Mouse (Mus musculus): Measurements from ENCODE around the gene Epc2. TPM values are rescaled to one million over a fixed set of nuclear protein-coding genes. Genes with fewer than 3 reads are reported as not detected.
A peak's percentile ranks its signal among the peaks of the same experiment; 100 is the strongest.

Gene Epc2
- polyA plus RNA-seq, 1 experiment from 2014 or later = 11.9 TPM

DNA sequence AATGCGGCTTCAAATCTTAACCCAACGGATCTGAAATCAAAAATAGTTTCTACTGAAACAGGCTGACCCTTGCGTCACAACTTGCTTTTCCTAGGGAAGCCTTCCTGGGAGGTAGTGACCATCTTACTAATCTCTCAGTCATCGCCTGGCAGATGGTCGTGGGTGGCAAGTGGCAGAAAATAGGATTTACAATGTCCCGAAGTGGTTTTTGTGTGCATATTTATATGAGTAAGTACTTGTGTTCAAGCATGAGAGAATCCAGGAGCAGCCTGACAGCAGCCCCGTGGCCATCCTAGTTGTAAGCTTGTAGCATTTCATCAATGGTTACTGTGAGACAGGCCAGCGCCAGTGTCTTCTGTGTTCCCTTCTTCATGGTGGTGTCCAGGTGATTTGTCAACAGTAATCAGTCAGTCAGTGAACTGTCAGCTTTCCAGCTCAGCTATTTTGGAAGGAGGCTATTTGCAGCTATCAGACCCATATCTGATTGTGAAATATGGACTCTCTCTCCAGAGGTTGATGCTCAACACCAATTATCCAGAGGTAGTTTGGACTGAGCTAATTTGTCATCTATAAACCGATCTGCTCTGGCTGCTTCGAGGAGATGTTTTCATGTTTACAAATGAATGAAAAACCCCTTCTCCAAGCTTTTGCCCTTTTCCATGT, 111.5 kb downstream of the Epc2 start:
- H3K4me2 ChIP-seq (ENCODE audit: low read depth, severe bottlenecking) = no peak overlapping the region
- 90% methylated on average over 10 of the region's 10 CpGs for WGBS
- ATAC-seq (ENCODE audit: insufficient number of reproducible peaks, low FRiP score, low TSS enrichment, low read depth) = no peak

DNA sequence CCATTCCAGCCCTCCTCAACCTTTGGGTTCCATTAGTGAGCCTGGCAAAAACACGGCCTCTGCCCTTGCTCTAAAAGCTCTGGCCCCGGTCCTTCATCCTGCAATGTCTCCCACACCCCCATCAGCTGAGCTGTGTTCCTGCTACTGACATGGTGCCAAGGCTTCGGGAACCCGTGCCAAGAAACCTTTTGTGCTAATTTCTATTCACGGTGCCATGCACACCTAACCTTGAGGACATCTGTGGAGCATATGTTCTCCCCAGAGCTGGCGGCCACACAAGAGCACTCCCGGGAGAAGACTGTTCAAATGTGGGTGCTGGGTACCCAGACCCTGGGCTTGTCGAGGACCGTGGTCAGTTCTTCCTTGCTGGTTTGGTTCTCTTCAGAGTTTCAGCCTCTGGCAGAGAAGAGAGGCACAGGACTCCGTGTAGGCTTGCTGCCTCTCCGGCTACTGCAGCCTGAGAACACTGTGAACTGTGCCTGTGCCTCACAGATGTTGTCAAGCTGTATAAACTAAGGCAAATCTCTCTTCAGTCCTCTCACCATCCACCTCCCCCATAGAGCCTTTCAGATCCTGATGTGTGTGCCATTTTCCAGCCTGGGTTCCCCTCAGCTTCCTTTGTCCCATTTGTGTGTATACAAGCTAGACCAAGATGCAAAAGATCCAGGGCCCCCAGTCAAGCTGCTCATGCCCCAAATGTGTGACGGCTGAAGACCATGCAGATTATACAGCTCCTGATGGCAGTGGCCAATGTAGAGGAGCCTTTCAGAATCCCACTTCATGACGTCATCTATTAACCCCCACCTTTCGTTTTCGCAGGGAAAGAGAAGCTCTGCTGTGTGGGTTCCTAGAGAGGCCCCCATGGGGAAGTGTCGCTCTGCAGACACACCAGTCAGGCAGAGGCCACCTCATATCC, 118.8 kb downstream of the Epc2 start:
- DNase-seq (ENCODE audit: low spot score) = peak; percentile 28
- peaks cover 29% of the 10 kb centered on the region for H3K4me1 ChIP-seq (ENCODE audit: control insufficient read depth, insufficient read depth, low read length)
- H3K9me3 ChIP-seq (ENCODE audit: control insufficient read depth, low read length) = no peaks in the 10 kb centered on the region
- H3K36me3 ChIP-seq (ENCODE audit: control insufficient read depth, insufficient read depth, low read length) = no peaks in the 10 kb centered on the region
- H3K4me3 ChIP-seq (ENCODE audit: low read depth, low read length) = no peak overlapping the region
- 60% methylated on average over 16 of the region's 16 CpGs for WGBS
- no peaks in the 10 kb centered on the region for H3K27me3 ChIP-seq (ENCODE audit: control insufficient read depth, insufficient read depth, low read length)
- ATAC-seq (ENCODE audit: insufficient number of reproducible peaks, low FRiP score, low TSS enrichment, low read depth) = peak; percentile 14; the same call in 1 of the 2 replicates
- no peak overlapping the region for H3K4me2 ChIP-seq (ENCODE audit: low read depth, severe bottlenecking)
- H3K27ac ChIP-seq (replicated peaks; ENCODE audit: low read depth, low read length) = no peak overlapping the region
- H3K9ac ChIP-seq (ENCODE audit: low read length) = no peak overlapping the region

More for the DNA sequence above, 111.5 kb downstream of the Epc2 start:
- Histone ChIP-seq H3K36me3 (ENCODE audit: control insufficient read depth, insufficient read depth, low read length) (no peaks in the 10 kb centered on the region), H3K4me3 (ENCODE audit: low read depth, low read length) (no peak overlapping the region), H3K4me1 (ENCODE audit: control insufficient read depth, insufficient read depth, low read length) (no peaks in the 10 kb centered on the region), H3K27me3 (ENCODE audit: control insufficient read depth, insufficient read depth, low read length) (no peaks in the 10 kb centered on the region), H3K27ac (replicated peaks; ENCODE audit: low read depth, low read length) (no peak overlapping the region), H3K9ac (ENCODE audit: low read length) (no peak overlapping the region), H3K9me3 (ENCODE audit: control insufficient read depth, low read length) (no peaks in the 10 kb centered on the region)
- no peak for DNase-seq (ENCODE audit: low spot score)

DNA sequence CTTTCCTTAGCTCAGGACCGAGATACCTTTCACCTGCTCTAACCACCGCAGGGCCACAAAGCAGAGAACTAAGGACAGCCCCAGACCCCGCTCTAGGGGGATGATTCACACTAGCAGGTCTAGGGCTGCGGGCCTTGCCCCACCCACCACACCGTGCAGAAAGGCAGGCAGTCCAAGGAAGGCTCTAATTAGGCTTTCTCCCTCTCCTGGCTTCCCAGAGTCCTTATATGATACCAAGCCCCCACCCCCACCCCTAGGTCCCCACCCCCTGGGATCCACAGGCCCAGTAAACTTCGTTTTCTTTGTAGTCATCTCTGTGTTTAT, 119.5 kb downstream of the Epc2 start:
- no peaks in the 10 kb centered on the region for H3K36me3 ChIP-seq (ENCODE audit: control insufficient read depth, insufficient read depth, low read length)
- H3K9me3 ChIP-seq (ENCODE audit: control insufficient read depth, low read length) = no peaks in the 10 kb centered on the region
- no peaks in the 10 kb centered on the region for H3K27me3 ChIP-seq (ENCODE audit: control insufficient read depth, insufficient read depth, low read length)
- no peak overlapping the region for H3K4me3 ChIP-seq (ENCODE audit: low read depth, low read length)
- no peak overlapping the region for H3K27ac ChIP-seq (replicated peaks; ENCODE audit: low read depth, low read length)
- no peak overlapping the region for H3K4me2 ChIP-seq (ENCODE audit: low read depth, severe bottlenecking)
- 37% methylated on average over 6 of the region's 6 CpGs for WGBS
- no peak overlapping the region for H3K9ac ChIP-seq (ENCODE audit: low read length)
- ATAC-seq (ENCODE audit: insufficient number of reproducible peaks, low FRiP score, low TSS enrichment, low read depth) (peak; percentile 14), DNase-seq (ENCODE audit: low spot score) (no peak)
- peaks cover 29% of the 10 kb centered on the region for H3K4me1 ChIP-seq (ENCODE audit: control insufficient read depth, insufficient read depth, low read length)

DNA sequence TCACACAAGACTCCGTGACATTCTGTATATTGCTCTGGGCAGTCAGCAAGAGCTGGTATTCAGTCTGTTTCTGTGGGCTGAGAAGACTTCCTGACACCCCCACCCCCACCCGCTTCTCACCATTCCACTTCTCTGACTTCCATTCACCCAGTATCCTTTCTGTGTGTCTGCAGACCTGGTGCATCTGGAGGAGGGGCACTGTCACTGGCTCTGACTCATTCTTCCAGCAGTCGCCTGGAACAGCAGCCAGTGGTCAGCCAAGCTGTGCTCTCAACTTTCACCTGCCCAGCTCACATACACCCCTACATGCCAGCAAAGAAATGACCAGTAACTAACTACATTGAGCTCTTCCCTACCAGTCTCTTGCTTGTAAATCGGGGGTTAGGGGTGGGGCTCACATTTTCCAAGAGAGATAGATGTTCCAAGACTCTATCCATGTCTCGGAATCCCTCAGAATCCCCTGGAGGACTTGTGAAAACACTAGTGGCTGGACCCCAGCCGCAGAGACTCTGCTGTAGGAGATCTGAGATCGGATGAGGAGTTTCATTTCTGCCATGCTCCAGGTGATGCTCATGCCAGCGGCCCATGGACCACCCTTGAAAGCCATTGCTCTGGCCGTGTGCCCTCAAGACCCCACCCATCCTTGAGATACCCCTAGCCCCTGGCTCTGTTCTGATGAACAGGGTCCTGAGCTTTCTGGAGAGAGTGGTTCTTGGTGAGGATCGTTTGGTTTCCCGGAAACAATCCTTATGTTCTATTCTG, 120.1 kb downstream of the Epc2 start:
- 74% methylated on average over 11 of the region's 11 CpGs for WGBS

DNA sequence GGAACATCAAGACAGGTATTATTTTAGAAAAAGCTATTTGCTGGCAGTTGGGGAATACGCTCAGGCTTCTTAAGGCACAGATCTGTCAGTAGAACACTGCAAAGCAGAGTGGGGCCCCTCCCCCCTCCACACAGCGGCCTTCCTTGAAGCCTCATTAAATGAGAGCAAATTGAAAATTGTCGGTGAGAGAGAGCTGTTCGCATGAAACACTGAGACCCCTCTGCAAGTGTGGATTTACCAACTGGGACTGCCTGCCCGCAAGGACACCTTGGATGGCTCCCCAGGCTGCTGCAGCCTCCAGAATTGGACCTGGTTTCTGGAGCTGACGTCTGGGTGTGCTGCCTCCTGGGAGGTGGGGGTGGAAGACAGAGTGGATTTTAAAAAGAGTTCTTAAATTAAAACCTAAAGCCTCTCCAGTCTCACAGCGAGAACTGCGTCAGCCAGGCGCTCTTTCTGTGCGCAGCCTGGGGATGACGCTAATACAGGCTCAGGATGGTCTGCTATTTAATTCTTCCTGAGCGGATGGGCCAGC, 120.9 kb downstream of the Epc2 start:
- H3K27ac ChIP-seq (replicated peaks; ENCODE audit: low read depth, low read length) = no peak overlapping the region
- H3K4me3 ChIP-seq (ENCODE audit: low read depth, low read length) = no peak overlapping the region
- no peaks in the 10 kb centered on the region for H3K27me3 ChIP-seq (ENCODE audit: control insufficient read depth, insufficient read depth, low read length)
- ATAC-seq (ENCODE audit: insufficient number of reproducible peaks, low FRiP score, low TSS enrichment, low read depth) = 0 out of 2 replicates have a peak, but pooled peaks have one; percentile 27
- H3K4me2 ChIP-seq (ENCODE audit: low read depth, severe bottlenecking) = peak overlapping the region; percentile 27
- H3K9ac ChIP-seq (ENCODE audit: low read length) = no peak overlapping the region
- 41% methylated on average over 12 of the region's 12 CpGs for WGBS
- DNase-seq (ENCODE audit: low spot score) = peak; percentile 42
- peaks cover 29% of the 10 kb centered on the region for H3K4me1 ChIP-seq (ENCODE audit: control insufficient read depth, insufficient read depth, low read length)
- no peaks in the 10 kb centered on the region for H3K36me3 ChIP-seq (ENCODE audit: control insufficient read depth, insufficient read depth, low read length)
- H3K9me3 ChIP-seq (ENCODE audit: control insufficient read depth, low read length) = no peaks in the 10 kb centered on the region

More for the DNA sequence above, 120.1 kb downstream of the Epc2 start:
- no peak for DNase-seq (ENCODE audit: low spot score)
- H3K9ac ChIP-seq (ENCODE audit: low read length) = no peak overlapping the region
- H3K36me3 ChIP-seq (ENCODE audit: control insufficient read depth, insufficient read depth, low read length) = no peaks in the 10 kb centered on the region
- no peak overlapping the region for H3K4me3 ChIP-seq (ENCODE audit: low read depth, low read length)
- ATAC-seq (ENCODE audit: insufficient number of reproducible peaks, low FRiP score, low TSS enrichment, low read depth) = no peak
- H3K4me2 ChIP-seq (ENCODE audit: low read depth, severe bottlenecking) = no peak overlapping the region
- peaks cover 29% of the 10 kb centered on the region for H3K4me1 ChIP-seq (ENCODE audit: control insufficient read depth, insufficient read depth, low read length)
- no peaks in the 10 kb centered on the region for H3K9me3 ChIP-seq (ENCODE audit: control insufficient read depth, low read length)
- no peak overlapping the region for H3K27ac ChIP-seq (replicated peaks; ENCODE audit: low read depth, low read length)
- no peaks in the 10 kb centered on the region for H3K27me3 ChIP-seq (ENCODE audit: control insufficient read depth, insufficient read depth, low read length)

DNA sequence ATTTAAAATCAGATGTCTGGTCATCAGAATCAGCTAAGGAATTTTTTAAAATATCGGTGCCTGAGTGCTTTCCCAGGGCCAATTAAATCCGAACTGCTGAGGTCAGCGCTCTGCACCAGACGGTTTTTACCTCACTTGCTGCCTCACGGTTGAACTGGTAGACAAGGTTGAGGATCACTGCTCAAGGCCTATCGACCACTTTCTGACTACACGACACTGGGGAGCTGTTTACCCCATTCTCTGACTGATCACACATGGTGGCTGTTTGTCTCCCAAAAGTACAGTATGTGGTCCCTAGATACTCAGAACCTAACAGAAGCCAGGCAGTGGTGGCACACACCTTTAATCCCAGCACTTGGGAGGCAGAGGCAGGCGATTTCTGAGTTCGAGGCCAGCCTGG, 121.4 kb downstream of the Epc2 start:
- ATAC-seq (ENCODE audit: insufficient number of reproducible peaks, low FRiP score, low TSS enrichment, low read depth) = no peak
- H3K9ac ChIP-seq (ENCODE audit: low read length) = no peak overlapping the region
- H3K36me3 ChIP-seq (ENCODE audit: control insufficient read depth, insufficient read depth, low read length) = no peaks in the 10 kb centered on the region
- H3K27me3 ChIP-seq (ENCODE audit: control insufficient read depth, insufficient read depth, low read length) = no peaks in the 10 kb centered on the region
- H3K27ac ChIP-seq (replicated peaks; ENCODE audit: low read depth, low read length) = no peak overlapping the region
- no peak overlapping the region for H3K4me3 ChIP-seq (ENCODE audit: low read depth, low read length)
- no peaks in the 10 kb centered on the region for H3K9me3 ChIP-seq (ENCODE audit: control insufficient read depth, low read length)
- no peak for DNase-seq (ENCODE audit: low spot score)
- H3K4me2 ChIP-seq (ENCODE audit: low read depth, severe bottlenecking) = peak overlapping the region; percentile 27; the same call in 1 of the 2 replicates
- peaks cover 29% of the 10 kb centered on the region for H3K4me1 ChIP-seq (ENCODE audit: control insufficient read depth, insufficient read depth, low read length)
- 63% methylated on average over 9 of the region's 9 CpGs for WGBS

DNA sequence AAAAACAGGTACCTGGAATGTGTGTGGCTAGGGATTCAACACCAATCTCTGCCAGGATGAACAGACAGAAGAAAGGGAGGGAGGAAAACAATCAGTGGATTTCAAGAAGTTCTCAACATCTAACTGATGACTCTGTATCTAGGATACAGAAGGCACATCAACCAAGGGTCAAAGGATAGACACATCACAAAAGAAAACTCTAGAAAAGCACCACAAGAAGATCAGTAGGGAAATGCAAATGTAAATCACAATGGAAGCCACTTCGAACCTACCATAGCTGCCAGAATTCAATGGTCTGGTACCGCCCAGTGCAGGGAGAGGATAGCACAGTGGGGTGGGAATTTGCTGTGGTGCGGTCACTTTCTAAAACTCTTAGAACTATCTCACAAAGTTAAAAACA, 122.0 kb downstream of the Epc2 start:
- 93% methylated on average over 3 of the region's 3 CpGs for WGBS
- no peaks in the 10 kb centered on the region for H3K36me3 ChIP-seq (ENCODE audit: control insufficient read depth, insufficient read depth, low read length)
- ATAC-seq (ENCODE audit: insufficient number of reproducible peaks, low FRiP score, low TSS enrichment, low read depth) = no peak
- peaks cover 29% of the 10 kb centered on the region for H3K4me1 ChIP-seq (ENCODE audit: control insufficient read depth, insufficient read depth, low read length)
- H3K4me3 ChIP-seq (ENCODE audit: low read depth, low read length) = no peak overlapping the region
- H3K9ac ChIP-seq (ENCODE audit: low read length) = no peak overlapping the region
- no peaks in the 10 kb centered on the region for H3K9me3 ChIP-seq (ENCODE audit: control insufficient read depth, low read length)
- no peak overlapping the region for H3K27ac ChIP-seq (replicated peaks; ENCODE audit: low read depth, low read length)
- DNase-seq (ENCODE audit: low spot score) = no peak
- H3K27me3 ChIP-seq (ENCODE audit: control insufficient read depth, insufficient read depth, low read length) = no peaks in the 10 kb centered on the region
- no peak overlapping the region for H3K4me2 ChIP-seq (ENCODE audit: low read depth, severe bottlenecking)

DNA sequence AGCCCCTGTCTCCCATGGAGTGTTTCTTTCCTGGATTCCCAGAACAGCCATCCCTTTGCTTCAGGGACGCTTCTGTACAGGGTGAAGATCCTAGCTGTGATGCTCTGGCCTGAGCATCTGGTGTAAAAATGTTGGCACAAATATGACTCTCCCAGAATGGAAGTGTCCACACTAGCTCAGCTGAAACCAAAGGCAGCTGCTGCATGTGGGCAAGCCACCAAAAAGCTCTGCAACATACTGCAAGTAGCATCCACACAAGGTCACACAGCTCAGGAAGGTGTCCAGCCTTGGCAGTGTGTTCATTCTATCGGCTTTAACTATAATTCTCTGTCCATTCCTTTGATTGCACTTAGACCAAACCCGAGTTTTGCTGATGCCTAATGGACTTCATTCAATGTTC, 129.3 kb downstream of the Epc2 start:
- DNase-seq (ENCODE audit: low spot score) (no peak), ATAC-seq (ENCODE audit: insufficient number of reproducible peaks, low FRiP score, low TSS enrichment, low read depth) (no peak)
- 93% methylated on average over 3 of the region's 3 CpGs for WGBS
- no peak overlapping the region for H3K4me2 ChIP-seq (ENCODE audit: low read depth, severe bottlenecking)
- H3K4me3 ChIP-seq (ENCODE audit: low read depth, low read length) = no peak overlapping the region
- H3K4me1 ChIP-seq (ENCODE audit: control insufficient read depth, insufficient read depth, low read length) = no peaks in the 10 kb centered on the region
- H3K9ac ChIP-seq (ENCODE audit: low read length) = no peak overlapping the region
- no peaks in the 10 kb centered on the region for H3K9me3 ChIP-seq (ENCODE audit: control insufficient read depth, low read length)
- no peaks in the 10 kb centered on the region for H3K36me3 ChIP-seq (ENCODE audit: control insufficient read depth, insufficient read depth, low read length)
- H3K27ac ChIP-seq (replicated peaks; ENCODE audit: low read depth, low read length) = no peak overlapping the region
- H3K27me3 ChIP-seq (ENCODE audit: control insufficient read depth, insufficient read depth, low read length) = no peaks in the 10 kb centered on the region

Measured in limb, embryonic 11.5 days (tissue).